12 mouse cellular contexts compared by ENCODE assay signal in the genomic region with DNA sequence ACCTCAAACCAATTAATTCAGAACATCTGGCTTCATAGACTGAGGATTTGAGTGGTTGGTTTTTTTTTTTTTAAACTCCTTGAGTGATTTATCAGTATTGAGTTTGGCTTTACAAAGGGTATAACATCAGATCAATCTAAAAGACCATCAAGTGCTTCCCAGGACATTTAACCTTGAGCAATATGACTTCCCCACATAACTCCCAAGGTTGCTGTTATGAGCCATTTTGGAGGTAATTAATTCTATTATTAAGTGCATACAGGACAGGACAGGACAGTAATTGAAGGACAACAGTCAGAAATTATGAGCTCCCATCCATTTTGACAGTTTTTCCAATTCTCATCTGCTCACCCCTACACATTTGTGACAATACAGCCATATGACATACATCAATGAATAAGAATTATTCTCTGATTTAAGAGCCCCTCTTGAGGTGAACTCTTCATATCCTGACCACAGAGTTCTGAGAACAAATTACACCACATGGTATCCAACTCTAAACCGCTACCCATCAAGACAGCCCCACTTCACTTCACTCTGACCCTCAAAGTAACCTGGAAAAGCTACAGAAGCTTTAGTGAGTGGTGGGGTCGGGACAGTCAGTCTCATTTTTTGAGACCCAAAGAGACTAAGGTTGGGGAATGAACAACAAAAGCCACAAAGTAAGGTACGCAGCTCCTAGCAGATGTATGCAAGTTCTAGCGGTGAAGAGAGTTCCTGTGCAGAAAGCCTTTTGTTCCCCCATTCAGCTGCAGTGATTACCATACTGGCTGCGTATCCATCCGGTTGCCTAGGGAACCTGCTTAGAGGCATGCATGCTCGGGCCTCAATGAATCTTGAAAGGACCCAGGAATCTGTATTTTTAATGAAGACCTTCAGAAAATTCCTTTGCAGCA. TPM values are rescaled to one million over a fixed set of nuclear protein-coding genes. Genes with fewer than 3 reads are reported as not detected.
DNase-seq lines count a peak whose midpoint lies in the region; ATAC-seq lines count a peak whose summit lies in the region.
"Had no signal": no experiment of that assay in that cellular context is flagged by ENCODE, and none has a peak within 500 bp of the region (broad histone marks: within the 10 kb centered on the region; RNA-seq: fewer than 3 reads in every experiment).

No protein-coding gene starts in this region.

- H3K4me3 ChIP-seq in forebrain, embryonic 16.5 days (replicated peaks; ENCODE audit: low read length): no peak overlapping the region
- no peak overlapping the region for H3K4me3 ChIP-seq in neural tube, embryonic 11.5 days (ENCODE audit: low read depth, low read length)

- H3K27ac ChIP-seq in forebrain, embryonic 16.5 days (ENCODE audit: low read length): peak overlapping the region; percentile 65
- H3K27ac ChIP-seq in neural tube, embryonic 11.5 days (ENCODE audit: low read depth, low read length): peak overlapping the region; percentile 75

- H3K4me1 ChIP-seq in forebrain, embryonic 16.5 days (replicated peaks; ENCODE audit: control insufficient read depth, insufficient read depth, low read length): peaks cover 22% of the 10 kb centered on the region
- peaks cover 5% of the 10 kb centered on the region; the same call in 1 of the 2 replicates for H3K4me1 ChIP-seq in neural tube, embryonic 11.5 days (ENCODE audit: control insufficient read depth, insufficient read depth, low read length)

- peak overlapping the region; percentile 39 for H3K4me2 ChIP-seq in forebrain, embryonic 16.5 days (ENCODE audit: low read length)
- H3K4me2 ChIP-seq in neural tube, embryonic 11.5 days (ENCODE audit: low read depth): peak overlapping the region; percentile 10; the same call in 1 of the 2 replicates

- H3K9me3 ChIP-seq in forebrain, embryonic 16.5 days (ENCODE audit: control insufficient read depth, low read length): no peaks in the 10 kb centered on the region
- H3K9me3 ChIP-seq in neural tube, embryonic 11.5 days (ENCODE audit: control insufficient read depth, low read length): no peaks in the 10 kb centered on the region

- H3K36me3 ChIP-seq in forebrain, embryonic 16.5 days (ENCODE audit: control insufficient read depth, insufficient read depth): no peaks in the 10 kb centered on the region
- H3K36me3 ChIP-seq in neural tube, embryonic 11.5 days (ENCODE audit: control insufficient read depth, insufficient read depth, low read length): no peaks in the 10 kb centered on the region

- peak overlapping the region; percentile 15; the same call in 1 of the 2 replicates for H3K9ac ChIP-seq in forebrain, embryonic 16.5 days (replicated peaks; ENCODE audit: low read depth, low read length)
- peak overlapping the region; percentile 37; the same call in 1 of the 2 replicates for H3K9ac ChIP-seq in neural tube, embryonic 11.5 days (ENCODE audit: low read length)

- WGBS in forebrain, embryonic 16.5 days: 4% methylated on average over 7 of the region's 7 CpGs
- 9% methylated on average over 7 of the region's 7 CpGs for WGBS in neural tube, embryonic 11.5 days

- peak; percentile 97 for ATAC-seq in forebrain, embryonic 16.5 days
- ATAC-seq in neural tube, embryonic 11.5 days (ENCODE audit: insufficient read depth, low FRiP score, low TSS enrichment): peak; percentile 95
- ATAC-seq in activated CD4-positive, CD25-positive, alpha-beta regulatory T cell, adult 4 months: no peak

- peak; percentile 88 for DNase-seq in embryo, embryonic 10 days (ENCODE audit: low spot score)
- DNase-seq in layer of hippocampus, postnatal 36 days: peak; percentile 25 to 34
- peak; percentile 79 for DNase-seq in neural tube, embryonic 11.5 days (ENCODE audit: low spot score)
- no peak for DNase-seq in B cell, adult 2 months
- DNase-seq in cerebellum, adult 18-20 months: no peak
- no peak for DNase-seq in adrenal gland, postnatal 36 days
- DNase-seq: cerebellum, adult 11 months had no signal

- no peaks in the 10 kb centered on the region for H3K27me3 ChIP-seq in forebrain, embryonic 16.5 days (replicated peaks; ENCODE audit: control insufficient read depth, insufficient read depth, low read length)
- H3K27me3 ChIP-seq in neural tube, embryonic 11.5 days (ENCODE audit: control insufficient read depth, insufficient read depth, low read length): no peaks in the 10 kb centered on the region

RNA-seq across cellular contexts. Expression of a gene that starts 11.8 kb away (rescaled TPM):
- polyA plus RNA-seq in forebrain, embryonic 16.5 days (2015; fragmentation: Nextera tagmentation; extraction: Ambion mirVana): not detected in 2 replicates
- total RNA-seq in layer of hippocampus, postnatal 36 days (2021): not detected
- polyA plus RNA-seq in neural tube, embryonic 11.5 days (2014; fragmentation: Nextera tagmentation; extraction: Ambion mirVana): not detected in 2 replicates
- polyA plus RNA-seq in activated CD4-positive, CD25-positive, alpha-beta regulatory T cell, adult 4 months (2017; shearing (Covaris generic)): not detected
- total RNA-seq in adrenal gland, postnatal 36 days (2021): not detected
- total RNA-seq: hematopoietic stem cell, adult 5-6 weeks had no signal
- polyA plus RNA-seq: liver, embryonic 16.5 days; small intestine, adult 2 months had no signal

Comparison
In these comparisons a context has a peak if more than half of its experiments do, and no peak if none do; other contexts are left out.
1. DNase-seq: peak in embryo, embryonic 10 days (single experiment), layer of hippocampus, postnatal 36 days (2 of 2) and neural tube, embryonic 11.5 days (single experiment); none in B cell, adult 2 months (0 of 2), cerebellum, adult 18-20 months (0 of 2) and adrenal gland, postnatal 36 days (0 of 2).